ENCODE assay signal across 24 mouse cellular contexts in genomic region chr4:152382528-152383252, GRCm38 (mm10). TPM values are rescaled to one million over a fixed set of nuclear protein-coding genes. Genes with fewer than 3 reads are reported as not detected.
"Had no signal": no experiment of that assay in that cellular context is flagged by ENCODE, and none has a peak within 500 bp of the region (broad histone marks: within the 10 kb centered on the region; RNA-seq: fewer than 3 reads in every experiment).

No protein-coding gene starts in this region.

- H3K4me2 ChIP-seq: limb, embryonic 12.5 days; limb, embryonic 15.5 days; liver, embryonic 11.5 days; lung, embryonic 14.5 days; midbrain, embryonic 13.5 days; neural tube, embryonic 12.5 days; neural tube, embryonic 15.5 days; stomach, embryonic 15.5 days had no signal

- H3K4me3 ChIP-seq: limb, embryonic 12.5 days; limb, embryonic 15.5 days; megakaryocyte, embryonic 14.5 days; midbrain, embryonic 10.5 days; midbrain, embryonic 13.5 days; neural tube, embryonic 12.5 days; neural tube, embryonic 15.5 days; stomach, embryonic 15.5 days had no signal

- H3K4me1 ChIP-seq: limb, embryonic 12.5 days; limb, embryonic 15.5 days; midbrain, embryonic 13.5 days; neural tube, embryonic 12.5 days; neural tube, embryonic 15.5 days; stomach, embryonic 15.5 days had no signal

- H3K27ac ChIP-seq: limb, embryonic 12.5 days; limb, embryonic 15.5 days; liver, embryonic 14.5 days; midbrain, embryonic 10.5 days; midbrain, embryonic 13.5 days; neural tube, embryonic 12.5 days; neural tube, embryonic 15.5 days; stomach, embryonic 15.5 days had no signal

- H3K27me3 ChIP-seq: limb, embryonic 15.5 days; neural tube, embryonic 12.5 days; neural tube, embryonic 15.5 days had no signal

- DNase-seq: kidney, adult 18-20 months; kidney, adult 9 months; kidney, postnatal 14 days; kidney, postnatal 4 days; layer of hippocampus, adult 9-11 months; layer of hippocampus, postnatal 36 days; liver, postnatal 0 days; lung, embryonic 14.5 days; right cerebral cortex, adult 18-20 months; right cerebral cortex, postnatal 14 days; right cerebral cortex, postnatal 4 days; thymus, adult 18-20 months; thymus, postnatal 36 days had no signal

- ATAC-seq: liver, postnatal 0 days; lung, postnatal 0 days; midbrain, embryonic 13.5 days had no signal

- H3K36me3 ChIP-seq: limb, embryonic 12.5 days; limb, embryonic 15.5 days; midbrain, embryonic 10.5 days; neural tube, embryonic 12.5 days; stomach, embryonic 15.5 days had no signal

- H3K9ac ChIP-seq: limb, embryonic 12.5 days; limb, embryonic 15.5 days; liver, embryonic 14.5 days; liver, postnatal 0 days; lung, embryonic 14.5 days; midbrain, embryonic 13.5 days; neural tube, embryonic 12.5 days; neural tube, embryonic 15.5 days; stomach, embryonic 15.5 days had no signal

- H3K9me3 ChIP-seq: limb, embryonic 12.5 days; limb, embryonic 15.5 days; midbrain, embryonic 10.5 days; midbrain, embryonic 13.5 days; neural tube, embryonic 12.5 days; neural tube, embryonic 15.5 days; stomach, embryonic 15.5 days had no signal

RNA-seq across cellular contexts. Expression of gene Chd5, which starts 44.2 kb away (rescaled TPM):
- polyA plus RNA-seq: liver, postnatal 0 days had no signal
